Mouse (Mus musculus): ENCODE data around the gene Ak5. TPM values are rescaled to one million over a fixed set of nuclear protein-coding genes. Genes with fewer than 3 reads are reported as not detected.
"Not testable (repeated sequence)": the region's sequence is repeated elsewhere in the genome, so short reads cannot be mapped to it uniquely, and the experiment has no call there.

Ak5 gene
- total RNA-seq, 2 experiments from 2014 or later, result 247 to 253 TPM

- DNase-seq (ENCODE audit: low spot score in 2 of 2), result no peak
Measured at GRCm38 (mm10) chr3:152478599-152479435, 189.3 kb downstream of the Ak5 start.

- peak in 1 of 2 experiments; percentile 67 for DNase-seq (ENCODE audit: low spot score in 2 of 2)
Measured at GRCm38 (mm10) chr3:152477796-152478527, 190.2 kb downstream of the Ak5 start.

GRCm38 (mm10) chr3:152475894-152476293 is 192.3 kb downstream of the Ak5 start:
- no peak for DNase-seq (ENCODE audit: low spot score in 2 of 2)

GRCm38 (mm10) chr3:152475278-152475669 is 192.9 kb downstream of the Ak5 start:
- DNase-seq (ENCODE audit: low spot score in 2 of 2), result no peak

GRCm38 (mm10) chr3:152474582-152475277 is 193.4 kb downstream of the Ak5 start:
- DNase-seq (ENCODE audit: low spot score in 2 of 2), result peak in 1 of 2 experiments; percentile 66

DNA sequence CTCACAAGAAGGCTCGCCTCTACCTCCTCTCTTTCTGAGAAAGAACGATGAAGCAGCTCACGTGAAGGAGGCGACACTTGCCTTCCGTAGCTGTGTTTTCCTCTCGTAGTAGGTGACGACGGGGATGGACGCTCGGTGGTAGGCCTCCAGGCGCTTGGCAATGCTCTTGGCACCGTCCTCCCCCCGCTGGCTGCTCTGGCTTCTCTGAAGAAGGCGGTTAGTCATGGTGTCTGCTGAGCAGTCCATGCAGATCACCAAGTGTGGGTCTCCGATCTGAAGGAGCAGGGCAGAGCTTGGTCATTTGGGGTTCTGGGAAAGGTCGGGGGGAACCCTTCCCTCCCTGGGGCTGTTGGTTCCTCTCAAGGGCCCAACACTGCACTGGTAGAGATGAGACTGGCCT is 195.5 kb downstream of the Ak5 start:
- DNase-seq (ENCODE audit: low spot score in 2 of 2), result no peak

DNA sequence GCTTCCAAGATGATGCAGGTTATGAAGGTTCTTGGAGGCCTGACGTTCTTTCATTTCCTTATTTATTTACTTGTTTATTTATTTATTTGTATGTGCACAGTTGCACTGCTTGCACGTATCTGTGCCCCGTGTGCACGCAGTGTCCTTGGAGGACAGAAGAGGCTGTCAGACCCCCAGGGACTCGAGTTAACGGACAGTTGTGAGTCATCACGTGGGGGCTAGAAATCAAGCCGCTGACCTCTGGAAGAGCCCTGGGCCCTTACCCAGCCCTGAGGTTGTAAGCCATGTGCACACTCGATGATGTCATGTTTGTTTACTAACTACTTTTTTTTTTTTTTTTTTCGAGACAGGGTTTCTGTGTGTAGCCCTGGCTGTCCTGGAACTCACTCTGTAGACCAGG is 197.8 kb downstream of the Ak5 start:
- no peak for DNase-seq (ENCODE audit: low spot score in 2 of 2)

- no peak for DNase-seq (ENCODE audit: low spot score in 2 of 2)
Measured at GRCm38 (mm10) chr3:152469423-152470200, 198.5 kb downstream of the Ak5 start.

GRCm38 (mm10) chr3:152468569-152469041 is 199.6 kb downstream of the Ak5 start:
- no peak for DNase-seq (ENCODE audit: low spot score in 2 of 2)

DNA sequence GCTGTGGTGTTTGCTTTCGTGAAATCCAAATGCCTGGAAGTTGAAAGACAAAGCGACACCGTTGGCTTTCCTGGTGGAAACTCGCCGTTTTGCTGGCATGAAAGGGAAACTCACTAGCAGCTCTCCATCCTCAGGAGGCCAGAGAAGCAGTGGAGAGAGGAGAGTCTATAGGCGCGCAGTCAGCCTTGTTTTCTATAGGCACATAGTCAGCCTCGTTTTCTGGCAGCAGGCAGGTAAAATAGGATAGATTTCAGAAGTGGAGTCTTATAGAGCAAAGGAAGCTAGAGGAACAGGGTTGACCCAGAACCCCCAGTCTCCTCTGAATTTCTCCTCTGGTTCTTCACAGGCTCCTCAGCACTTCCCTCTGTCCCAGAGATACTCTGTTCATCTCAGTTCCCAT is 200.1 kb downstream of the Ak5 start:
- DNase-seq (ENCODE audit: low spot score in 2 of 2), result no peak

- DNase-seq (ENCODE audit: low spot score in 2 of 2), result no peak
Measured at GRCm38 (mm10) chr3:152467312-152467711, 200.8 kb downstream of the Ak5 start.

- DNase-seq (ENCODE audit: low spot score in 2 of 2), result no peak
Measured at GRCm38 (mm10) chr3:152466849-152467248, 201.3 kb downstream of the Ak5 start.

GRCm38 (mm10) chr3:152465338-152465737 is 202.8 kb downstream of the Ak5 start:
- no peak for DNase-seq (ENCODE audit: low spot score in 2 of 2)

GRCm38 (mm10) chr3:152464462-152464861 is 203.7 kb downstream of the Ak5 start:
- no peak for DNase-seq (ENCODE audit: low spot score in 2 of 2)

- DNase-seq (ENCODE audit: low spot score in 2 of 2), result no peak
Measured at GRCm38 (mm10) chr3:152462900-152463299, 205.3 kb downstream of the Ak5 start.

DNA sequence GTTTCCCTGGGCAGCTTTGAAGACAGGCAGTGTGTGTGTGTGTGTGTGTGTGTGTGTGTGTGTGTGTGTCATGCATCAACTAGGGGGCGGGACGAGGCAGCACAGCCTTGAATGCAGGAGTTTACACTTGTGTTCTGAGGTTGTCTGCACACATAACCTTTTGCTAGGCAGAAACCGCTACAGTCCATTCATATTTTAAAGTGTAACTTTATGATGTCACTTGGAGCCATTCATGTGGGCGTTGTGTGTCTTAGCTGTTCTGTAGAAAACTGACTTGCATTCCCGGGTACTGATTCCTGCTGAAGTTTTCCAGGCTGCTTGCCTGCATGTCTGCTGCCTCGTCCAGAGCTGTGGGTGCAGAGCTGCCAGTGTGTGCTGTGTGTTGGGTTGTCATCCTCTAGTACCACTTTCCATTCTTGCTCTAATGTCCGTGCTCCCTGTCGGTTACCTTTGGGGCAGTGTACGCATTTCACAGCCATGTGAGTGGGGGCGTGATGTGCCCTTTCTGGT is 206.1 kb downstream of the Ak5 start:
- DNase-seq (ENCODE audit: low spot score in 2 of 2), result no peak

DNA sequence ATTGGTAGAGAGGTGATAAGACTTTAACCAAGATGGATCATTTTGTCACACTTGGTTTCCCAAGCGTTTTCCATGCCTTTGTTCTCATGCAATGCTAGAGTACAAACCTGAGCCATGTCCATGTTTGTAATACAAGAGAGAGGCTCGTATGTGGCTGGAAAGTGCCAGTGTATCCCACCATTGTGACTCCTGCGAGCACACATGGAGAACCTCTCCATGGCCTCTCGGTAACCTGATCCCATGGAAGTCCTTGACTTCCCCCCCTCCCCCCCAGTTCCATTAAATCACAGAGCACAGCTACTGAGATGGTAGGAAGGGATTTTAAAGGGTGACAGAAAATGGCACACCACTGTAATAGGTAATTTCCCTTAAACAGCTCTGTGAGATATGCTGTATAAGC is 207.4 kb downstream of the Ak5 start:
- DNase-seq (ENCODE audit: low spot score in 2 of 2), result no peak

DNA sequence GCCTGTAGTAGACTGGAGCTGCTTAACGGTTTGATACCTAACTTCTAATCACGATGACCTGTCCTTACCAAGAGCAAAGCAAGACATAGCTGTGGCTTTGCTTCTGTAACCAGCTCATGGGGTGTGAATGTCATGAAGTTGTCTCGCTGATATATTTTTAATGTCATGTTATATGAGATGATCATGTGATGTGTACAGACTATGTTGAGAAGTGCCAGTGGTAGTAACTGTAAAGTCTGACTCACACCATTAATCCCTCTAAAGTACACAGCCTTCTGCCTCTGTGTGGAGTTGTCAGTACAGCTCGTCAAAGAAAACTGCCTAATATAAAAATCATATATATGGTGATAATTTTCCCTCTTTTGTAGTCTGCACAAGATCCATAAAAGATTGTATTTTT is 209.3 kb downstream of the Ak5 start:
- not testable (repeated sequence) for DNase-seq (ENCODE audit: low spot score in 2 of 2)

GRCm38 (mm10) chr3:152457308-152458035 is 210.7 kb downstream of the Ak5 start:
- DNase-seq (ENCODE audit: low spot score in 2 of 2), result no peak

DNA sequence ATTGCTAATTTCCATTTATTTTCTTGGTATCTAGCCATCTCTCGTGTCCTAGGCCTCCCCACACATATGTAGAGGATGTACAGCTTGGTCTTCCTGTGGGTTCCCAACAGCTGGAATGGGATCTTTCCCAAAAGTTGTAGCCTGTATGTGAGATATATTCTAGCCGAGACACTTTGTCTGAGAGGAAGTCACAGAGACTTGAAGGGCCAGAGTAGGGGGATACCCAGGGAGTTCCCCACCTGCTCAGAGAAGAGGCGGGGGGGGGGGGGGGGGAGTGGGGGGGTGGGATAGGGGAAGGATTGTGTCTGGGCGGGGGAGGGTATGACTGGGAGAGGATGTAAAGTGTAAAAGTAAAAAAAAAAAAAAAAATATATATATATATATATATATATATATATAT is 215.0 kb downstream of the Ak5 start:
- DNase-seq (ENCODE audit: low spot score in 2 of 2), result no peak
